Mouse (Mus musculus): ENCODE measurements around the gene Dynlrb1. TPM values are rescaled to one million over a fixed set of nuclear protein-coding genes. Genes with fewer than 3 reads are reported as not detected.

Gene Dynlrb1
- polyA plus RNA-seq, 1 experiment from 2014 or later: 481 TPM

DNA sequence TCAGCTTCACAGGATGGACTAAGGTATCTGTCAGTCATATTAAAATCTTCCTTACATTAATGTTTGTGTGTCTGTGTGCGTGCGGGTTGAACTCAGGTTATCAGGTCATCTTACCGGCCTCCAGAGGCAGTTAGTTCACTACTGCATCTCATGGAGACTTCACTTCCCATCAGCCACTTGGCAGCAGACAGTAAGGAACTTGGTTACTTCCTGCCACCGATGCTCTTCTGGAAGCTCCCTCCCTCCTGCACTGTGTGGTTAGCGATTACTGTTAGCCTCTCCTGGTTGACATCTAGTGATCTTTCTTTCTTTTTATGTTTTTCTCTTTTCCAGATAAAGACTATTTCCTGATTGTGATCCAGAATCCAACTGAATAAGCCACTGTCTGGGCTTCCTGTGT lies 13.3 kb downstream of the Dynlrb1 start:
- Histone ChIP-seq H3K4me1 (no peaks in the 10 kb centered on the region), H3K36me3 (peaks cover 72% of the 10 kb centered on the region), H3K9me3 (replicated peaks) (no peaks in the 10 kb centered on the region), H3K4me3 (replicated peaks) (no peak overlapping the region), H3K27me3 (no peaks in the 10 kb centered on the region), H3K9ac (no peak overlapping the region), H3K27ac (replicated peaks) (no peak overlapping the region), H3K4me2 (replicated peaks) (no peak overlapping the region)
- ATAC-seq (ENCODE audit: insufficient number of reproducible peaks, low FRiP score, low TSS enrichment, low read depth): no peak
- WGBS: 92% methylated on average over 5 of the region's 5 CpGs

DNA sequence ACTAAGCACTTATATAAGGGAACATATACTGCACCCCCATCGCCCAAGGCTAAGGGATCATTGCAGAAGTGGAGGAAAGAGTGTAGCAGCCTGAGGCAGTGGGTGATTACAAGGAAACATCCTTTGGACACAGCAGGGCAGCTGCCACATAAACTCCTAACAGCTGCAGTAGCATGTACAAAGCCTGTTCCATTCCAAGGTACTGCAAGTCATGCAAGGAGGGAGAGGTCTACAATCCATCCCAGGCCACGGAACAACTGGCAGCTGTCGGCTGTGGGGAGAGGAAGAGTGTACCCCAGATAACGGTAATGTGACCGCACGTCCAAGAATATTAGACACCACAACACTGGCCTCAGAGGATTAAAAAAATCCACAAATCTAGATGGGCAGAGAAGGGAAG lies 29.2 kb downstream of the Dynlrb1 start:
- H3K4me2 ChIP-seq (replicated peaks): no peak overlapping the region
- no peak for ATAC-seq (ENCODE audit: insufficient number of reproducible peaks, low FRiP score, low TSS enrichment, low read depth)
- 74% methylated on average over 6 of the region's 6 CpGs for WGBS

DNA sequence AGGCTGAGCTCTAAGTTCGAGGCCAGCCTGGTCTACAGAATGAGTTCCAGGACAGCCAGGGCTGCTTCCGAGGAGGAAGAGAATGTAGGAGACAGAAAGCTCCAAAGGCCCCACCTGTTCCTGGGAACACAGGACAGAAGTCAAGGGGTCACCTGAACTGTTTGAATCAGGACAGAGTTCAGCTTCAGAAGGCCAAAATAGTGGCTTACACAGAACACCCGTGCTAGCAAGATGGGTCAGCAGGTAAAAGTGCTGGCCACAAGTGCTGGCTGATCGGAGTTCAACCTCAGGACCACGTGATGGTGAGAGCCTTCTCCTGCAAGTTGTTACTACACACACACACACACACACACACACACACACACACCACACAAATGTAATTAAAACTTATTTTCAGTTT lies 30.6 kb downstream of the Dynlrb1 start:
- no peak overlapping the region for H3K9ac ChIP-seq
- no peak for ATAC-seq (ENCODE audit: insufficient number of reproducible peaks, low FRiP score, low TSS enrichment, low read depth)
- H3K4me3 ChIP-seq (replicated peaks): no peak overlapping the region
- no peak overlapping the region for H3K4me2 ChIP-seq (replicated peaks)
- no peak overlapping the region for H3K27ac ChIP-seq (replicated peaks)
- no peaks in the 10 kb centered on the region for H3K9me3 ChIP-seq (replicated peaks)
- no peaks in the 10 kb centered on the region for H3K27me3 ChIP-seq
- no peaks in the 10 kb centered on the region for H3K36me3 ChIP-seq
- H3K4me1 ChIP-seq: no peaks in the 10 kb centered on the region
- WGBS: 83% methylated on average over 5 of the region's 5 CpGs

More for the DNA sequence above, 29.2 kb downstream of the Dynlrb1 start:
- H3K4me1 ChIP-seq: no peaks in the 10 kb centered on the region
- H3K27me3 ChIP-seq: no peaks in the 10 kb centered on the region
- no peak overlapping the region for H3K4me3 ChIP-seq (replicated peaks)
- H3K36me3 ChIP-seq: no peaks in the 10 kb centered on the region
- no peak overlapping the region for H3K27ac ChIP-seq (replicated peaks)
- H3K9me3 ChIP-seq (replicated peaks): no peaks in the 10 kb centered on the region
- H3K9ac ChIP-seq: no peak overlapping the region

DNA sequence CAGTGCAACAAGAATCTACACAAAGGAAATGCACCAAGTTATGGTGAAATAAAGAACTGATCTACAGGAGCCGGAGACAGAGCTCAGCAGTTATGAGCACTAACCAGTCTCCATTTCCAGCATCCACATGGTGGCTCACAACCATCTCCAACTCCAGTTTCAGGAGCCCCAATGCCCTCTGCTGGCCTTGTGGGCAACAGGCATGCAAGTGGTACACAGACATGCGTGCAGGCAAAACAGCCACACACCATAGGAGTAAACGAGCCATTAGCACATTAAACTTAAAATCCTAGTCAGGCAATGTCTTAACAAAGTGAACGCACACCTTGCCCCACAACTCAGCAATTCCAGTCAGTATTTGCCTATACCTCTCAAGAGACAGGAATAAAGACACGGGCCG lies 35.6 kb downstream of the Dynlrb1 start:
- Histone ChIP-seq H3K36me3 (no peaks in the 10 kb centered on the region), H3K27ac (replicated peaks) (no peak overlapping the region), H3K4me1 (peaks cover 9% of the 10 kb centered on the region), H3K4me3 (replicated peaks) (no peak overlapping the region), H3K9me3 (replicated peaks) (no peaks in the 10 kb centered on the region), H3K4me2 (replicated peaks) (no peak overlapping the region), H3K9ac (no peak overlapping the region), H3K27me3 (no peaks in the 10 kb centered on the region)
- no peak for ATAC-seq (ENCODE audit: insufficient number of reproducible peaks, low FRiP score, low TSS enrichment, low read depth)
- 74% methylated on average over 6 of the region's 6 CpGs for WGBS

GRCm38 (mm10) chr2:155272396-155273170 lies 36.2 kb downstream of the Dynlrb1 start:
- Histone ChIP-seq H3K4me2 (replicated peaks) (no peak overlapping the region), H3K9me3 (replicated peaks) (no peaks in the 10 kb centered on the region), H3K4me3 (replicated peaks) (no peak overlapping the region), H3K9ac (no peak overlapping the region), H3K27ac (replicated peaks) (no peak overlapping the region), H3K36me3 (no peaks in the 10 kb centered on the region), H3K4me1 (peaks cover 15% of the 10 kb centered on the region), H3K27me3 (no peaks in the 10 kb centered on the region)
- ATAC-seq (ENCODE audit: insufficient number of reproducible peaks, low FRiP score, low TSS enrichment, low read depth): no peak
- 60% methylated on average over 10 of the region's 10 CpGs for WGBS

- WGBS: 84% methylated on average over 8 of the region's 8 CpGs
- H3K9ac ChIP-seq: no peak overlapping the region
- H3K4me1 ChIP-seq: peaks cover 15% of the 10 kb centered on the region
- H3K9me3 ChIP-seq (replicated peaks): no peaks in the 10 kb centered on the region
- peaks cover 4% of the 10 kb centered on the region; the same call in 1 of the 2 replicates for H3K36me3 ChIP-seq
- H3K4me2 ChIP-seq (replicated peaks): no peak overlapping the region
- no peak overlapping the region for H3K27ac ChIP-seq (replicated peaks)
- H3K27me3 ChIP-seq: no peaks in the 10 kb centered on the region
- H3K4me3 ChIP-seq (replicated peaks): no peak overlapping the region
- no peak for ATAC-seq (ENCODE audit: insufficient number of reproducible peaks, low FRiP score, low TSS enrichment, low read depth)
Measured at GRCm38 (mm10) chr2:155273603-155274002, 37.3 kb downstream of the Dynlrb1 start.

DNA sequence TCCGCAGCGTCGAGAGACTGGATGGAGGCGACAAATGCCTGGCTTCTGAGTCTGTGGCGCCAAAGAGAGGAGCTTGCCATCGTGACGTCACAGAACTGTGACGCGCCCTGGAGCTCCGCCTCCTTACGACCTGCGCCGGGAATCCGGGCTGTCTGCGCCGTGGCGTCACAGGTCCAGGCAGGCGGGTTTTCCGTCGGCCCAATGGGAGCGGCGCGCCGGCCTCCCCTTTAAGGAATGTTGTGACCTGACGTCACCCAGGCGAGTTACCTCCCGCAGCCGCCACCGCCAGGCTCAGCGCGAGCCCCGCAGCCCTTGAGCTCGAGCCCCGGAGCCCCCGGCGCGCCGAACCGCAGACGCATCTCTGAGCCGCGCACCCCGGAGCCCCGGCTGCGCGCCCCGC lies 39.9 kb downstream of the Dynlrb1 start, which contains the start of gene Map1lc3a:
TSS of gene Map1lc3a (plus strand) at position 103 of the 400 bp plus-strand sequence.
- ATAC-seq (ENCODE audit: insufficient number of reproducible peaks, low FRiP score, low TSS enrichment, low read depth): peak; percentile 90
- peak within 1 kb of the TSS; percentile 95 for H3K9ac ChIP-seq
- peaks cover 10% of the 10 kb centered on the region; the same call in 1 of the 2 replicates for H3K36me3 ChIP-seq
- peak within 1 kb of the TSS; percentile 71 for H3K4me2 ChIP-seq (replicated peaks)
- peak within 1 kb of the TSS; percentile 94 for H3K27ac ChIP-seq (replicated peaks)
- no peaks in the 10 kb centered on the region for H3K9me3 ChIP-seq (replicated peaks)
- WGBS: 1% methylated on average over 47 of the region's 47 CpGs
- H3K27me3 ChIP-seq: no peaks in the 10 kb centered on the region
- H3K4me1 ChIP-seq: peaks cover 15% of the 10 kb centered on the region
- peak within 1 kb of the TSS; percentile 98 for H3K4me3 ChIP-seq (replicated peaks)

- H3K4me3 ChIP-seq (replicated peaks): peak overlapping the region; percentile 98
- peak overlapping the region; percentile 94 for H3K27ac ChIP-seq (replicated peaks)
- peak overlapping the region; percentile 71 for H3K4me2 ChIP-seq (replicated peaks)
- H3K9me3 ChIP-seq (replicated peaks): no peaks in the 10 kb centered on the region
- 1% methylated on average over 46 of the region's 49 CpGs for WGBS
- H3K36me3 ChIP-seq: peaks cover 10% of the 10 kb centered on the region; the same call in 1 of the 2 replicates
- H3K27me3 ChIP-seq: no peaks in the 10 kb centered on the region
- peak; percentile 90 for ATAC-seq (ENCODE audit: insufficient number of reproducible peaks, low FRiP score, low TSS enrichment, low read depth)
- peaks cover 15% of the 10 kb centered on the region for H3K4me1 ChIP-seq
- peak overlapping the region; percentile 95 for H3K9ac ChIP-seq
Measured at GRCm38 (mm10) chr2:155276621-155277175, 40.4 kb downstream of the Dynlrb1 start.

DNA sequence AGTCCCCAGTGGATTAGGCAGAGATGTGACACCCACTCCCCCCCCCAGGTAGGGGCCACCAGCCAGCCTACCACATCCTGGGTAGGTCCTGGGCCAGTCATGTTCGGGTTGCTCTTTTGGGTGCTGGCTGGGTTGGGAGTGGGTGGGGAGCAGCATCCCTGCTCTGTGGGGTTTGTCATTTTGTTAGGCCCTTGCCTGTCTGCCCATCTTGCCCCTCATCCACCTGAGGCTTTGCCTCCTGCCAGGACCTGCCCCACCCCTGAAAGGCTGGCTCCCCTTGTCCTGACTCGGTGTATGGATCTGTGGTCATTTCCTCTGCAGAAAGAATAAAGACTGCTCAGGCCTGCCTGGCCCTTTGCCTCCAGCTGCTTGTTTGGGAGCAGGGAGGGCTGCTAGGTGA lies 41.4 kb downstream of the Dynlrb1 start:
- H3K4me3 ChIP-seq (replicated peaks): peak overlapping the region; percentile 98; the same call in 1 of the 2 replicates
- H3K9ac ChIP-seq: 0 out of 2 replicates have a peak overlapping the region, but pooled peaks have one; percentile 95
- WGBS: 93% methylated on average over 2 of the region's 2 CpGs

GRCm38 (mm10) chr2:155278361-155278760 lies 42.0 kb downstream of the Dynlrb1 start:
- no peak overlapping the region for H3K4me2 ChIP-seq (replicated peaks)
- peaks cover 15% of the 10 kb centered on the region for H3K4me1 ChIP-seq
- no peaks in the 10 kb centered on the region for H3K27me3 ChIP-seq
- no peak overlapping the region for H3K27ac ChIP-seq (replicated peaks)
- 82% methylated on average over 7 of the region's 7 CpGs for WGBS
- no peak overlapping the region for H3K9ac ChIP-seq
- H3K4me3 ChIP-seq (replicated peaks): no peak overlapping the region
- no peaks in the 10 kb centered on the region for H3K9me3 ChIP-seq (replicated peaks)
- H3K36me3 ChIP-seq: peaks cover 10% of the 10 kb centered on the region; the same call in 1 of the 2 replicates
- no peak for ATAC-seq (ENCODE audit: insufficient number of reproducible peaks, low FRiP score, low TSS enrichment, low read depth)

More for the DNA sequence above, 41.4 kb downstream of the Dynlrb1 start:
- H3K9me3 ChIP-seq (replicated peaks): no peaks in the 10 kb centered on the region
- peak overlapping the region; percentile 71 for H3K4me2 ChIP-seq (replicated peaks)
- peaks cover 10% of the 10 kb centered on the region; the same call in 1 of the 2 replicates for H3K36me3 ChIP-seq
- peaks cover 15% of the 10 kb centered on the region for H3K4me1 ChIP-seq
- no peaks in the 10 kb centered on the region for H3K27me3 ChIP-seq
- H3K27ac ChIP-seq (replicated peaks): no peak overlapping the region
- ATAC-seq (ENCODE audit: insufficient number of reproducible peaks, low FRiP score, low TSS enrichment, low read depth): no peak

DNA sequence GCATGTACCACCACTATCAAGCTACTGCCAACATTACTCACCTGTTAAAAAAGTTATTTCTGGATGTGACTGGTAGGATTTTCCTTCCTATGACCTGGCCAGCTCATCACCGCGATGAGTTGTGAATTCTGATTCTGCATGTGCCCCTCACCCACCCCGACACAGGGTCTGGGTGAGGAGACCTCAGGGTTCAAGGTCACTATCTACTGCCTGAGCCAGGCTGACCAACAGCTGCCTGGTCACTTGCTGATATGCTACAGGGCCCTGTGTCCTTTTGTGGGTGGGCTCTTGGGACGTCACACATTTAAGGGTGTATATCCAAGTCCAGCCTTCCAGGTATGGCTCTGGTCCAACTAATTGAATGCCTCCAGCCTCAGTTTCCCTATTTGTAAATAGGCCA lies 42.8 kb downstream of the Dynlrb1 start:
- Histone ChIP-seq H3K4me3 (replicated peaks) (no peak overlapping the region), H3K27ac (replicated peaks) (no peak overlapping the region), H3K9ac (no peak overlapping the region), H3K9me3 (replicated peaks) (no peaks in the 10 kb centered on the region), H3K4me2 (replicated peaks) (no peak overlapping the region), H3K4me1 (peaks cover 15% of the 10 kb centered on the region), H3K36me3 (peaks cover 10% of the 10 kb centered on the region; the same call in 1 of the 2 replicates), H3K27me3 (no peaks in the 10 kb centered on the region)
- no peak for ATAC-seq (ENCODE audit: insufficient number of reproducible peaks, low FRiP score, low TSS enrichment, low read depth)
- 85% methylated on average over 4 of the region's 4 CpGs for WGBS
